Mouse (Mus musculus) CD4-positive, CD25-positive, alpha-beta regulatory T cell, adult 2 months (primary cell): ENCODE results near the gene Lgi4.
A peak's percentile ranks its signal among the peaks of the same experiment; 100 is the strongest.

Source experiments
- DNase-seq: peaks from one replicate; pipeline ENCODE4 v3.0.0-alpha.2; 2012; ENCODE audit warnings: low read depth, low spot score

The Lgi4 gene

GRCm38 (mm10) chr7:31059108-31059507, at the start of gene Lgi4:
Gene Lgi4, plus strand, starts transcription at chr7:31059342.
- DNase-seq, result peak; percentile 85

- DNase-seq, result no peak
These were observed 46.2 kb upstream of the Lgi4 start for GRCm38 (mm10) chr7:31012971-31013370.

- peak; percentile 35 for DNase-seq
These were observed 41.8 kb upstream of the Lgi4 start for GRCm38 (mm10) chr7:31017104-31017901.

DNA sequence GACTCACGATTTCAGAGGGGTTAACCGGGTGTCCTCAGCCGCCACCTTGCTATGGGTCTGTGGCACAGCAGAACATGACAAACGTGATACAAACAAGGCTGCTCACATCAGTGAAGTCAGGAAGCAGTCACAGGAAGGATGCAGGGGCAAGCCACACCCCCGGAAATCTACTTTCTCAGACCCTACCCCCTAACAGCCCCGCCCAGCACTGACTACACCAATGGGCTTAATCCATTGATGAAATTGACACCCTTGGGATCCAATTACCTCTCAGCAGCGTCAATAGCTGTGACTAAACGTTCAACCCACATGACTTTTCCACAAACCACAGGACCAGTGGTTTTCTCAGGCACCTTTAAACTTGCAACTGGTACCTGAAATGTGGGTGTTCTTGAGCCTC, 30.5 kb upstream of the Lgi4 start:
- peak; percentile 47 for DNase-seq

DNA sequence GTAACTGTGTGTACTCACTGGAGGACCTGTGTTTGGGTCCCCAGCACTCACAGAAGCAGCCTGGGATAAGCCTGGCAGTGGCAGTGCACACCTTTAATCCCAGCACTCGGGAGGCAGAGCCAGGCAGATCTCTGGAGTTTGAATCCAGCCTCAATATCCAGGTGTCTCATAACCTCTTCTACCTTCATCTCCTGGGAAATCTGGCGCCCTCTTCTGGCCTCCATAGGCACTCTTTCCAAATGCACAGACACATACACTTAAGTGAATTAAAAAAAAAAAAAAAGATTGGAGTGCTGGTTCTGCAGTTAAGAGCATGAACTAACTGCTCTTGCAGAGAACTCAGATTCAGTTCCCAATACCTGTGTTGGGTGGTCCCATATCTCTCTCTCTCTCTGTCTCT, 28.4 kb upstream of the Lgi4 start:
- peak; percentile 51 for DNase-seq

DNA sequence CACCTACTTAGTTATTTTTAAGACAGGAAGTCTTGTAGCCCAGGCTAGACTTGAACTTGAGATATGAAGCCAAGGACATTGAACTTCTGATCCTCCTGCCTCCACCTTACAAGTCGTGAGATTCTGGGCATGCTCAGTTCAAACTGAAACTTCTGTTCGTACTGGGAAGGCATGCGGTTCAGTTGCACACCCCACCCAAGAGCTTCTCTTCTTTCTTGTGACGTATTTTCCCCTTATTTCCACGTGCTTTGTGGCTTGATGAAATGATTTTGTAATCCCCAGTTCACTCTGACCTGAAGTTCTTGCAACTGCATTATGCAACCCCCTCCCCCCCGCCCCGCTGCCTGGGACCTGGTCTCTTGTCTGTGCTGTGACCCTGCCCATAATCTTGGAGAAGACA, 27.4 kb upstream of the Lgi4 start:
- peak; percentile 70 for DNase-seq

GRCm38 (mm10) chr7:31033409-31034165, 25.6 kb upstream of the Lgi4 start:
- peak; percentile 75 for DNase-seq

DNA sequence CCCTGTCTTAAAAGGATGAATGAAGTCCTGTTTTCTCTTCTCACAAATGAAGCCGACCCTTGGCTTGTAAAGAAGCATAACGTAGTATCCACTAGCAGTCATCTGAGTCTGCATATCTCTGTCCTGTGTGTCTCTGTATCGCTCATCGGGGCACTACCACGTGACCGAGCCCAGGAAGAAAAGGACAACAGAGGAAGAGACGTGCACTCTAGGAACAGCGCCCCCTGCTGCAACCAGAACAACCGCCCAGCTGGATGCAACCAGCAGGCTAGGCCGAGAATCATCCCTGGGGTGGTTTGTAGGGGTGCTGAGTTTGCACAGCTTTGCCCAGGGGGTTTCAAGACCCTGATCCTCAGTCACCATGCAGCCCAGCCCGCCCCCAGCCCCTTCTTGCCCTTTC, 24.4 kb upstream of the Lgi4 start:
- DNase-seq, result peak; percentile 88

DNA sequence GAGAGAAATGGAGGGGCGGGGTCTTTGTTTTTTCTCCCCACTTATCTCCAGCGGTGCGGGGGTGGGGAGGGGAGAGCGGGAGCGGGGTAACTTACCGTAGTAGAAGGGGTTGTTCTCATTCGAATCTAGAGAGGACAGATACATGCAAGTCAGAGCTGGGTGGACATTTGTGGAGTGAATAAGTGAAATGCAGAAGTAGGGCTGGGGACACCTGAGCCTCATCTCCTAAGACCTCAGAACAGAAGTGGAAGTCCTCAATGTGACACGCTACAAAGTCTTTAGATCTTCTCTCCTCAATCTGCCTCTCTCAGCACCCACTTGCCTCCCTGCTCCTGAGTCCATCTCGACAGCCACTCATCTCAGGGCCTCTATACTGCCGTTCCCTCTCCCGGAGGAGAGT, 23.9 kb upstream of the Lgi4 start:
- DNase-seq, result no peak

DNA sequence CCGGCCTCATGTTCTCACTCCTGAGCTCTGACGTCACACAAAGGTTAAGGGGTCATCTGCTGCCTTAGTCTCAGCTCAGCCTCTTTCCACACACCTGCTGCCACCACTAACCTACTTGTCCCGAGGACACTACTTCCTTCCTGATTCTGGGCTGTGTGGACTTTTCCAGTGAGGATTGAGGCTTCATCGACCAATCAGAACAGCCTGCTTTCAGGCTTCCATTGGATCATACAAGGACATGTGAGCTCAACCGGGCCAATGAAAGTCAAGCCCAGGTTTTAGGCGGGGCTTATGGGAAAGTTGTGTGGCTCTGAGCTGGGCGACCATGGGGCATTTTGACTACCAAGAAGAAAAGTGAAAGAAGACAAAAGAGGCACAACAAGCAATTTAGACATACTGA, 22.2 kb upstream of the Lgi4 start:
- DNase-seq, result peak; percentile 71

GRCm38 (mm10) chr7:31037675-31038074, 21.5 kb upstream of the Lgi4 start:
- DNase-seq, result peak; percentile 71

- peak; percentile 34 for DNase-seq
These were observed 20.1 kb upstream of the Lgi4 start for GRCm38 (mm10) chr7:31039011-31039410.

DNA sequence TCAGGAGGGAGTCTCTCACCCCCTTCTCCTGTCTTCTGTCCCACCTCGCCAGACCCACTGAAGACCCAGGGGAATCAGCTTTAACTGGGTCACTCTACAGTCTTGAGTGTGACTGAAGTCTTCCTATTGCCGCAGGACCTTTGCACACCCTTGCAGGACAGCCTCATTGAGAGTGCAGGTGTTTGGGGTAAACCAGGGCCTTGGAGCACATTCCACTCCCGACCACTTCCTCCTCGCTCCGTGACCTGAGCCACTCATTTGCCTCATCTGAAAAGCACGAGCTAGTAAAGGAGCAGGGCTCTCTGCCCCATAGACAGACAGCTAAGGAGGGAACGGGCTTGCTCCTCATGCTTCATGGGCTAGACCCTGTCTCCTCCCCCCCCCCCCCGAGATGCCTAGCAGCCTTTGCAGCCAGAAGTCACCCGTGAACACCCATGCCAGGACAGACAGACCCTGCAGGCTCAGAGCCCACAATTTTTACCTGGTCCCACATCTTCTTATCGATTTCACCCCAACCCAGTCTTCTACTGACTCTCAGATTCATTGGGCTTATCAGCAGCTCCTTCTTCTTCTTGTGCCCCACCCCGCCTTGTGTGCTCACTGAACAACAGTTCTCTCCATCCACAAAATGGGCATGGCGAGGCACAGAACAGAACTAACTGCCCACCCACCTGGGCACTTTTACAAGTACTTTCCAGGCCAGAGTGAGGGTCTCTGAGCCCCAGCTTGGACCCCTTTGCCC, 18.7 kb upstream of the Lgi4 start:
- peak; percentile 41 for DNase-seq

DNA sequence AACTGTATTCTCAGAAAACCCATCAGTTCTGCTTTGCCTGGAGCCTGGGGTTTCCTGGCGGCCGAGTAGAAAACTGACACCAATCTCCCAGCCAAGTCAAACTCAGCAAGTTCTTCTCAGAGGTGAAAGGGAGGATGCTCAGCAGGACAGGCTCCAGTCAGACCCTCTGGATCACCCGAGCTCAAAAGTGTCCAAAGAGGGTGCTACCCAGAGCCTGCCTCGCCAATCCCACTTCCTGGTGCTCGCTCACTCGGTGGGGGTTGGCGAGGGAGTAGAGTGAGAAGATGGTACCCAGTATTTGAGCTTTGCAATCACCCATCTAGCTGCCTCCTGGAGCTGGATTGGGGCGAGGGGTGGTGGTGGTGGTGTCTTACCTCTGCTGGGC, 18.1 kb upstream of the Lgi4 start:
- peak; percentile 53 for DNase-seq

DNA sequence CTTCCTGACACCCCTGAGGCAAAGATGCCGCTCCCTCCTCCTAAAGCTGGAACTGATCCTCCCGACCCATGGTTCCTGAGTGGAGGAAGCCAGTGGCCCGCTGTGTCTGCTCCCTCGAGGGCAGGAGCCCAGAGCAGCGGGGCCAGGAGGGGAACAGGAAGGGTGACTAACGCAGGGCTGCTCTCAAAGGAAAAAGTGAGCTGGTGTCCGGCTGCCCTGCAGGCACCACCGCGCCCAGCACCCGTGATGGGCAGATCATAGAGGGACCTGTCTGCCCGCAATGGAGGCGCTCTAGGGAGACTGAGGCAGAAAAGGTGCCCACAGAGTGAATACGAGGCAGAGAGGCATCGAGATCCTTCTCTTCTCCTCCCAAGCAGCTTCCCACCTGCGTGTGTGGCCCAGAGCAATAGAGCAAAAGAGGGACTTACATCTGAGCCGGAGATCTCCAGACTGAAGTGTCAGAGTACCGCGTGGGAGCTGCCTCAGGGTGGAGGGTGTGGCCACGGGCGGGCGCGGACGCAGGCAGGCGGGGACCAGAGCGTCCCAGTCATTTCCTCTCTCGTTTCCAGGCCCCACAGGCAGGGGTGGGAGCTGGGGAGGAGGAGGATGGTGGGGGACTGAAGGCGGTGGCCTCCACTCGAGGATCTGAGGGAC, 17.4 kb upstream of the Lgi4 start:
- DNase-seq, result peak; percentile 89

DNA sequence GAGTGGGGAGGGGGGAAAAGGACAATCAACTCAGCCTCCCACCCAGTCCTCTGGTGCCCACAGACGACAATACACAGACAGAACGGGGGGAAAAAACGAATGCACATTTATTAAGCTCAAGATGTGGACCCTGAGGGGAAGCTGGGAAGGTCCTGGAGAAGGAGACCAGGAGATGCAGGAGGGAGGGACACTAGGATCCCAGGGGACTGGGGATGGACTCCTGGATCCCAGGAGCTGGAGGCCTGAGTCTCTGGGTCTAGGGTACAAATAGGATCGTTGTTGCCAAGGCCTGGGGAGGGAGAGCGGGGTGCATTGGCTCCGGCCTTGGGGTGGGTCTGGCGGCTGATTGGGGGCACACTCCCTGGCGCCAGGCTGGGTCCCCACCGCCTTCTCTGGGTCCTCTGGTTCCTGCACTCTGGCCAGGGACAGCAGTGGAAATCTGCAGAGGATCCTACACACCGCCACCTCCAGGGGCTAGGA, 16.7 kb upstream of the Lgi4 start, which contains the start of gene Fxyd5:
Gene Fxyd5 (minus strand): TSS at position 51 of the 480 bp plus-strand sequence.
- DNase-seq, result no peak

GRCm38 (mm10) chr7:31049135-31049845, 9.9 kb upstream of the Lgi4 start:
- peak; percentile 58 for DNase-seq

GRCm38 (mm10) chr7:31049846-31050281, 9.3 kb upstream of the Lgi4 start:
- peak; percentile 41 for DNase-seq

- no peak for DNase-seq
These were observed 8.7 kb upstream of the Lgi4 start for GRCm38 (mm10) chr7:31050487-31050886.

DNA sequence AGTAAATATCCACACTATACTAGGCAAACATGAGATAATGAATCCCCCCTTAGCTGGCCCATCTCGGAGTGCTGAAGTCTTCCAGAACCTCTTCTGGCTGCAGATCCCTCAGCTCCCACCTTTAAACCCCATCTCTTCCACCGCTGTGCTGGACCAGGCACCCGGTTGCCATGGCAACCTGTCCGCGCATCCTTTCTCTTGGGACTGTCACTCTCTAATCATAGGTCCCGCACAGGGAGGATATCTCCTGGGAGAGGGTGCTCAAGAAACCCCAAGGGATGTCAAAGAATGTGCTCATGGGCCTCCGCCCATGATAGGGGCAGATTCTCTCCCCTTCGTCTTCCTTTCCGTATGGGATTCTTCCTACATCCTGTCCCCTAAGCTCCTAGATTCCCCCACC, 8.2 kb upstream of the Lgi4 start:
- peak; percentile 46 for DNase-seq
